In the genomic region with DNA sequence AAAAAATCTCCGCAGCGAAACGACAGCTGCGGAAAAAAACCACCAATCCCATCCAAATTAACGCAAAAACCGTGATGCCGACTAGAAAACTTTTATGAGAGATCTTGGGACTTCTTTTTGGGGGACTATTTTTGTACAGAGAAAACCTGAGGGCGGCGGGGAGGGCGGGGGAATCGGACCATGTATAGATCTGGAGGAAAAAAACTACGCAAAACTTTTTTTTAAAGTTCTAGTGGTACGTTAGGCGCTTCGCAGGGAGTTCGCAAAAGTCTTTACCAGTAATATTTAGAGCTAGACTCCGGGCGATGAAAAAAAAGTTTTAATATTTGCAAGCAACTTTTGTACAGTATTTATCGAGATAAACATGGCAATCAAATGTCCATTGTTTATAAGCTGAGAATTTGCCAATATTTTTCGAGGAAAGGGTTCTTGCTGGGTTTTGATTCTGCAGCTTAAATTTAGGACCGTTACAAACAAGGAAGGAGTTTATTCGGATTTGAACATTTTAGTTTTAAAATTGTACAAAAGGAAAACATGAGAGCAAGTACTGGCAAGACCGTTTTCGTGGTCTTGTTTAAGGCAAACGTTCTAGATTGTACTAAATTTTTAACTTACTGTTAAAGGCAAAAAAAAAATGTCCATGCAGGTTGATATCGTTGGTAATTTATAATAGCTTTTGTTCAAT, we compare ENCODE assay signal across 12 mouse cellular contexts. TPM values are rescaled to one million over a fixed set of nuclear protein-coding genes. Genes with fewer than 3 reads are reported as not detected.
DNase-seq lines count a peak whose midpoint lies in the region; ATAC-seq and TF ChIP-seq lines count a peak whose summit lies in the region.
"Had no signal": no experiment of that assay in that cellular context is flagged by ENCODE, and none has a peak within 500 bp of the region (broad histone marks: within the 10 kb centered on the region; RNA-seq: fewer than 3 reads in every experiment).

No protein-coding gene starts in this region.

- H3K9me3 ChIP-seq in heart, embryonic 13.5 days = no peaks in the 10 kb centered on the region
- H3K9me3 ChIP-seq in embryonic facial prominence, embryonic 13.5 days = no peaks in the 10 kb centered on the region
- H3K9me3 ChIP-seq in hindbrain, postnatal 0 days (ENCODE audit: low read length) = no peaks in the 10 kb centered on the region
- H3K9me3 ChIP-seq in neural tube, embryonic 14.5 days (ENCODE audit: control insufficient read depth, low read length) = no peaks in the 10 kb centered on the region

- peaks cover 91% of the 10 kb centered on the region for H3K27me3 ChIP-seq in heart, embryonic 13.5 days (replicated peaks)
- peaks cover 88% of the 10 kb centered on the region for H3K27me3 ChIP-seq in embryonic facial prominence, embryonic 13.5 days
- H3K27me3 ChIP-seq in hindbrain, postnatal 0 days (ENCODE audit: insufficient read depth, low read length) = peaks cover 29% of the 10 kb centered on the region
- H3K27me3 ChIP-seq in neural tube, embryonic 14.5 days (ENCODE audit: control insufficient read depth, insufficient read depth, low read length) = peaks cover 17% of the 10 kb centered on the region

- H3K36me3 ChIP-seq in heart, embryonic 13.5 days = no peaks in the 10 kb centered on the region
- H3K36me3 ChIP-seq in embryonic facial prominence, embryonic 13.5 days = no peaks in the 10 kb centered on the region
- no peaks in the 10 kb centered on the region for H3K36me3 ChIP-seq in hindbrain, postnatal 0 days (ENCODE audit: insufficient read depth, low read length)
- no peaks in the 10 kb centered on the region for H3K36me3 ChIP-seq in neural tube, embryonic 14.5 days (ENCODE audit: control insufficient read depth, insufficient read depth, low read length)

- peak overlapping the region; percentile 83; the same call in 1 of the 2 replicates for H3K4me2 ChIP-seq in heart, embryonic 13.5 days
- no peak overlapping the region for H3K4me2 ChIP-seq in embryonic facial prominence, embryonic 13.5 days
- peak overlapping the region; percentile 60 for H3K4me2 ChIP-seq in hindbrain, postnatal 0 days (ENCODE audit: low read depth, low read length)
- H3K4me2 ChIP-seq in neural tube, embryonic 14.5 days (ENCODE audit: low read depth, low read length) = peak overlapping the region; percentile 61; the same call in 1 of the 2 replicates

- no peak for ATAC-seq in heart, embryonic 13.5 days (ENCODE audit: extremely low read depth, insufficient number of reproducible peaks, low FRiP score, low TSS enrichment)
- ATAC-seq in embryonic facial prominence, embryonic 13.5 days (ENCODE audit: insufficient number of reproducible peaks, insufficient read depth, low FRiP score, low TSS enrichment, low read depth) = no peak
- ATAC-seq in hindbrain, postnatal 0 days = no peak
- no peak for ATAC-seq in neural tube, embryonic 14.5 days (ENCODE audit: low read depth)

- H3K4me3 ChIP-seq in heart, embryonic 13.5 days = peak overlapping the region; percentile 56
- H3K4me3 ChIP-seq in embryonic facial prominence, embryonic 13.5 days = peak overlapping the region; percentile 50
- H3K4me3 ChIP-seq in hindbrain, postnatal 0 days (ENCODE audit: low read length) = peak overlapping the region; percentile 55
- peak overlapping the region; percentile 44 for H3K4me3 ChIP-seq in neural tube, embryonic 14.5 days (ENCODE audit: low read depth, low read length)

- no peak for DNase-seq in heart, postnatal 4 days
- peak; percentile 16 for DNase-seq in hindbrain, postnatal 0 days (ENCODE audit: low spot score)
- DNase-seq in cerebellum, postnatal 4 days (ENCODE audit: low spot score in 2 of 2) = no peak
- DNase-seq in kidney, postnatal 4 days = no peak
- no peak for DNase-seq in urinary bladder, adult 2 months (ENCODE audit: low spot score)
- DNase-seq: B cell, adult 2 months; cerebellum, adult 8-10 months; kidney, postnatal 14 days had no signal

- H3K4me1 ChIP-seq in heart, embryonic 13.5 days = peaks cover 31% of the 10 kb centered on the region
- H3K4me1 ChIP-seq in embryonic facial prominence, embryonic 13.5 days = peaks cover 26% of the 10 kb centered on the region
- no peaks in the 10 kb centered on the region for H3K4me1 ChIP-seq in hindbrain, postnatal 0 days (ENCODE audit: insufficient read depth, low read length)
- H3K4me1 ChIP-seq in neural tube, embryonic 14.5 days (ENCODE audit: control insufficient read depth, insufficient read depth, low read length) = peaks cover 15% of the 10 kb centered on the region

- H3K27ac ChIP-seq in heart, embryonic 13.5 days (replicated peaks) = no peak overlapping the region
- H3K27ac ChIP-seq in embryonic facial prominence, embryonic 13.5 days = peak overlapping the region; percentile 84; the same call in 1 of the 2 replicates
- H3K27ac ChIP-seq in hindbrain, postnatal 0 days = peak overlapping the region; percentile 90
- peak overlapping the region; percentile 86 for H3K27ac ChIP-seq in neural tube, embryonic 14.5 days (ENCODE audit: low read depth, low read length)

- no peak for TF ChIP-seq CTCF in hindbrain, postnatal 0 days (IDR thresholded peaks at IDR 0.05; ENCODE audit: low read depth)

- 3% methylated on average over 26 of the region's 26 CpGs for WGBS in heart, embryonic 13.5 days
- 1% methylated on average over 26 of the region's 26 CpGs for WGBS in embryonic facial prominence, embryonic 13.5 days
- WGBS in hindbrain, postnatal 0 days = 5% methylated on average over 26 of the region's 26 CpGs
- WGBS in neural tube, embryonic 14.5 days = 1% methylated on average over 26 of the region's 26 CpGs

- H3K9ac ChIP-seq in heart, embryonic 13.5 days = no peak overlapping the region
- H3K9ac ChIP-seq in embryonic facial prominence, embryonic 13.5 days = peak overlapping the region; percentile 71
- peak overlapping the region; percentile 74 for H3K9ac ChIP-seq in hindbrain, postnatal 0 days (replicated peaks; ENCODE audit: low read length)
- peak overlapping the region; percentile 67 for H3K9ac ChIP-seq in neural tube, embryonic 14.5 days (replicated peaks; ENCODE audit: low read depth, low read length)

RNA-seq across cellular contexts. Expression of a gene that starts 1.4 kb away (rescaled TPM):
- 0.29 and 0.33 TPM in 2 replicates for polyA plus RNA-seq in heart, embryonic 13.5 days (2015; fragmentation: Nextera tagmentation; extraction: Ambion mirVana)
- total RNA-seq in heart, postnatal 4 days (2021) = not detected
- polyA plus RNA-seq in embryonic facial prominence, embryonic 13.5 days (2015; fragmentation: Nextera tagmentation; extraction: Ambion mirVana) = 4.1 and 7.3 TPM in 2 replicates
- total RNA-seq in hindbrain, postnatal 0 days (2014; rRNA removed) = 68.1 and 80.2 TPM in 2 replicates
- 22.6 and 26.3 TPM in 2 replicates for polyA plus RNA-seq in hindbrain, postnatal 0 days (2015; fragmentation: Nextera tagmentation; extraction: Ambion mirVana)
- 12.2 and 18.2 TPM in 2 replicates for polyA plus RNA-seq in neural tube, embryonic 14.5 days (2014; fragmentation: Nextera tagmentation; extraction: Ambion mirVana)
- polyA plus RNA-seq in urinary bladder, adult 2 months (2012; rRNA removed) = 1.4 and 1.9 TPM in 2 replicates
- polyA plus RNA-seq: gonadal fat pad, adult 2 months had no signal
